Mouse (Mus musculus): ENCODE results near the gene Trmt1. TPM values are rescaled to one million over a fixed set of nuclear protein-coding genes. Genes with fewer than 3 reads are reported as not detected.

Trmt1 gene
- polyA plus RNA-seq, 1 experiment from 2014 or later = 57.8 TPM

GRCm38 (mm10) chr8:84711312-84711711, 25.2 kb downstream of the Trmt1 start:
- no peaks in the 10 kb centered on the region for H3K9me3 ChIP-seq
- peaks cover 84% of the 10 kb centered on the region for H3K4me1 ChIP-seq (replicated peaks)
- 50% methylated on average over 3 of the region's 3 CpGs for WGBS
- H3K4me3 ChIP-seq = peak overlapping the region; percentile 24; the same call in 1 of the 2 replicates
- peaks cover 100% of the 10 kb centered on the region for H3K27me3 ChIP-seq (ENCODE audit: insufficient read depth, poor library complexity, severe bottlenecking)
- H3K27ac ChIP-seq = peak overlapping the region; percentile 75
- no peak for DNase-seq (ENCODE audit: low spot score)
- H3K36me3 ChIP-seq = no peaks in the 10 kb centered on the region

DNA sequence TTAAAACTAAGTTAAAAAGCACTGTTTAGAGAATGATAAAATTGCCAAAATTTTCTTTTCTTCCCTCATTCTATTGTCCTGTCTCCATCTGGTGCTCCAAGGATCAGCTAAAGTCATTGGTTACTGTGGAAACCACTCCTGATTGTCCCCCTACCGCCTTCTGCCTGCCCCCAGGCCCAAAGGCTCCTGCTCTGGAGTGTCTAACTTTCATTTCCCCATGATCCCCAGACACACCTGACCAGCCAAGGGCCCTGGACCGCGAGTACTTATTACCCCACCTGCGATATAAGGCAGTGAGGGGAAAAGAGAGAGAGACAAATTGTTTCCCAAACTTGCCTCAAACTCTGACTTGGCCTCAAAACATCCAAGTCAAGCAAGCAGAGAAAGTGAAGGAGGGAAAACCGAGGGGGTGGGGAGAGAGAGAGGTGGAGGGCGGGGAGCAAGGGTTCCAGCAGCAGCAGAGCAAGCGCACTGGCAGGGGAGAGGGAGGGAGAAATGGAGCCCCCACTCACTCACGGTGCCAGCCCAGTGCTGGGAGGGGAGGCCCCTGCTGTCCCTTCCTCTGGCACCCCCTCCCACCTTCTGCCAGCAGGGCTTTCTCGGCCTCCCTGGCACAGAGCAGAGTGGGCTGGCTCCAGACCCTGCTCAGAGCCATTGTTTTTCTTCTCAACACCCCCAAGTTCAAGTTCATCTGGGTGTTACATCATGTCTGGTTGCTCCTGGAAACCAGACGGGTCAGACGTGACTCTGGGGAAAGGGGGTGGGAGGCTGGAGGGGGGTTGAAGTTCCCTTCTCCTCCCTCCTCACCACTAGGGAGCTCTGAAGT, 26.0 kb downstream of the Trmt1 start:
- Histone ChIP-seq H3K9me3 (no peaks in the 10 kb centered on the region), H3K27me3 (ENCODE audit: insufficient read depth, poor library complexity, severe bottlenecking) (peaks cover 100% of the 10 kb centered on the region), H3K4me1 (replicated peaks) (peaks cover 76% of the 10 kb centered on the region), H3K36me3 (no peaks in the 10 kb centered on the region), H3K4me3 (peak overlapping the region; percentile 24; the same call in 1 of the 2 replicates), H3K27ac (peak overlapping the region; percentile 75)
- DNase-seq (ENCODE audit: low spot score) = peak; percentile 59
- 23% methylated on average over 11 of the region's 11 CpGs for WGBS

- peaks cover 100% of the 10 kb centered on the region for H3K27me3 ChIP-seq (ENCODE audit: insufficient read depth, poor library complexity, severe bottlenecking)
- no peak overlapping the region for H3K4me3 ChIP-seq
- peak overlapping the region; percentile 75 for H3K27ac ChIP-seq
- no peaks in the 10 kb centered on the region for H3K9me3 ChIP-seq
- peaks cover 70% of the 10 kb centered on the region for H3K4me1 ChIP-seq (replicated peaks)
- DNase-seq (ENCODE audit: low spot score) = no peak
- WGBS = 39% methylated on average over 3 of the region's 3 CpGs
- H3K36me3 ChIP-seq = no peaks in the 10 kb centered on the region
Observed at GRCm38 (mm10) chr8:84712759-84713120, 26.6 kb downstream of the Trmt1 start.

DNA sequence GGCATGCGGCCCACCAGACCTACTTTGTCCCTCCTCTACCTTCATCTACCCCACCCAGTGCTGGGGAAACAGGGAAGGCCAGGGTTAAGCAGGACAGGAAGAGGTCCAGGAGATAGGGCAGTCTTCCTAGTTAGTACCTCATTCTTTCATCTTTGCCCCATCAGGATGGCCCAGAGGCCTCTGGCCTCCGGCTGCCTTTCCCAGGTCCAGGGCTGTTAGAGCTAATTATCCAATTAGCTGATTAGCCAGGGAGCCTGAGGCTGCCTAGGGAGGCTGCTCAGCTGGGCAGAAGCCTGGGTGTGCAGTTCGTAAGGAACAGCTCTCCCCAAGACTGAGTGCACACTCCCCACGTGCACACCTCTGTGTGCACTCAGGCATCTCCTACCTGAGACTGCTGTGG, 27.3 kb downstream of the Trmt1 start:
- WGBS = 51% methylated on average over 4 of the region's 4 CpGs
- H3K27ac ChIP-seq = peak overlapping the region; percentile 75; the same call in 1 of the 2 replicates
- H3K9me3 ChIP-seq = no peaks in the 10 kb centered on the region
- peaks cover 100% of the 10 kb centered on the region for H3K27me3 ChIP-seq (ENCODE audit: insufficient read depth, poor library complexity, severe bottlenecking)
- H3K4me3 ChIP-seq = no peak overlapping the region
- peaks cover 63% of the 10 kb centered on the region for H3K4me1 ChIP-seq (replicated peaks)
- no peaks in the 10 kb centered on the region for H3K36me3 ChIP-seq
- no peak for DNase-seq (ENCODE audit: low spot score)

GRCm38 (mm10) chr8:84714161-84714560, 28.1 kb downstream of the Trmt1 start:
- Histone ChIP-seq H3K9me3 (no peaks in the 10 kb centered on the region), H3K36me3 (no peaks in the 10 kb centered on the region), H3K4me3 (no peak overlapping the region), H3K27me3 (ENCODE audit: insufficient read depth, poor library complexity, severe bottlenecking) (peaks cover 100% of the 10 kb centered on the region), H3K4me1 (replicated peaks) (peaks cover 56% of the 10 kb centered on the region), H3K27ac (peak overlapping the region; percentile 75; the same call in 1 of the 2 replicates)
- WGBS = 54% methylated on average over 4 of the region's 4 CpGs
- DNase-seq (ENCODE audit: low spot score) = no peak

DNA sequence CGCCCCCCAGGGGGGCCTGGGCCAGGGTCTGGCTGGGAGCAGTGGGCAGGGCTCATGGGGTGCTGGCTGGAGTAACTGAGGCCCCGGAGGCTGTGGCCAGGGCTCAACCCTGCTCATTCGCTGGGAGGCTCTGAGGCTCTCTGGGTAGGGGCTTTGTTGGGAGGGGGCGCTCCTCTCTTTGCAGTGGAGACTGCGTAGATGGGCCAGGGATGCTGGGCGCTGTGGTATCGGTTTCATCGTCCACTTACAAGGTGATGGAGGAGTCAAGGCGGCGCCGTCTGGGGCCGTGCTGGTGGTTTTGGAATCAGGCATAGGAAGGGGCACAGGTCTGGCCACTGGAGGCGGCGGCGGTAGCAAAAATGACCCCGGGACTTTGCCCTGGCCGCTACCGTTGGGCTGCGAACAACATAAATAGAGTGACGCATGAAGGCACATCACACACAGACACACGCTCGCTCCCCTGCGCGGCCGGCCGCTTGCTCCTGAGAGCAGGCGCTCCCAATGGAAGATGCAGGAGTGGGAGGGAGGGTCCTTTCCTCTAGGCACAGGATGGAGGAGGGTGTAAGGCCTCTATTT, 29.9 kb downstream of the Trmt1 start:
- Histone ChIP-seq H3K4me1 (replicated peaks) (peaks cover 52% of the 10 kb centered on the region), H3K27ac (peak overlapping the region; percentile 67), H3K4me3 (peak overlapping the region; percentile 36), H3K27me3 (ENCODE audit: insufficient read depth, poor library complexity, severe bottlenecking) (peaks cover 100% of the 10 kb centered on the region), H3K36me3 (no peaks in the 10 kb centered on the region), H3K9me3 (no peaks in the 10 kb centered on the region)
- DNase-seq (ENCODE audit: low spot score) = no peak
- 3% methylated on average over 27 of the region's 27 CpGs for WGBS

- Histone ChIP-seq H3K27ac (no peak overlapping the region), H3K4me1 (replicated peaks) (peaks cover 44% of the 10 kb centered on the region), H3K27me3 (ENCODE audit: insufficient read depth, poor library complexity, severe bottlenecking) (peaks cover 100% of the 10 kb centered on the region), H3K9me3 (no peaks in the 10 kb centered on the region), H3K36me3 (no peaks in the 10 kb centered on the region), H3K4me3 (no peak overlapping the region)
- DNase-seq (ENCODE audit: low spot score) = no peak
- 84% methylated on average over 11 of the region's 11 CpGs for WGBS
Observed at GRCm38 (mm10) chr8:84716790-84717189, 30.7 kb downstream of the Trmt1 start.

GRCm38 (mm10) chr8:84718476-84718875, 32.4 kb downstream of the Trmt1 start:
- H3K9me3 ChIP-seq = no peaks in the 10 kb centered on the region
- WGBS = 87% methylated on average over 5 of the region's 5 CpGs
- H3K36me3 ChIP-seq = no peaks in the 10 kb centered on the region
- H3K27me3 ChIP-seq (ENCODE audit: insufficient read depth, poor library complexity, severe bottlenecking) = peaks cover 100% of the 10 kb centered on the region
- H3K4me3 ChIP-seq = no peak overlapping the region
- no peak overlapping the region for H3K27ac ChIP-seq
- DNase-seq (ENCODE audit: low spot score) = no peak
- H3K4me1 ChIP-seq (replicated peaks) = peaks cover 42% of the 10 kb centered on the region

GRCm38 (mm10) chr8:84718959-84719690, 33.0 kb downstream of the Trmt1 start:
- H3K9me3 ChIP-seq = no peaks in the 10 kb centered on the region
- WGBS = 86% methylated on average over 5 of the region's 5 CpGs
- DNase-seq (ENCODE audit: low spot score) = no peak
- no peak overlapping the region for H3K4me3 ChIP-seq
- no peak overlapping the region for H3K27ac ChIP-seq
- H3K4me1 ChIP-seq (replicated peaks) = peaks cover 42% of the 10 kb centered on the region
- H3K27me3 ChIP-seq (ENCODE audit: insufficient read depth, poor library complexity, severe bottlenecking) = peaks cover 100% of the 10 kb centered on the region
- H3K36me3 ChIP-seq = no peaks in the 10 kb centered on the region

GRCm38 (mm10) chr8:84722530-84722849, 36.4 kb downstream of the Trmt1 start:
- peaks cover 48% of the 10 kb centered on the region for H3K4me1 ChIP-seq (replicated peaks)
- H3K4me3 ChIP-seq = no peak overlapping the region
- peak overlapping the region; percentile 65 for H3K27ac ChIP-seq
- no peak for DNase-seq (ENCODE audit: low spot score)
- WGBS = 72% methylated on average over 6 of the region's 6 CpGs
- no peaks in the 10 kb centered on the region for H3K36me3 ChIP-seq
- no peaks in the 10 kb centered on the region for H3K9me3 ChIP-seq
- H3K27me3 ChIP-seq (ENCODE audit: insufficient read depth, poor library complexity, severe bottlenecking) = peaks cover 100% of the 10 kb centered on the region

DNA sequence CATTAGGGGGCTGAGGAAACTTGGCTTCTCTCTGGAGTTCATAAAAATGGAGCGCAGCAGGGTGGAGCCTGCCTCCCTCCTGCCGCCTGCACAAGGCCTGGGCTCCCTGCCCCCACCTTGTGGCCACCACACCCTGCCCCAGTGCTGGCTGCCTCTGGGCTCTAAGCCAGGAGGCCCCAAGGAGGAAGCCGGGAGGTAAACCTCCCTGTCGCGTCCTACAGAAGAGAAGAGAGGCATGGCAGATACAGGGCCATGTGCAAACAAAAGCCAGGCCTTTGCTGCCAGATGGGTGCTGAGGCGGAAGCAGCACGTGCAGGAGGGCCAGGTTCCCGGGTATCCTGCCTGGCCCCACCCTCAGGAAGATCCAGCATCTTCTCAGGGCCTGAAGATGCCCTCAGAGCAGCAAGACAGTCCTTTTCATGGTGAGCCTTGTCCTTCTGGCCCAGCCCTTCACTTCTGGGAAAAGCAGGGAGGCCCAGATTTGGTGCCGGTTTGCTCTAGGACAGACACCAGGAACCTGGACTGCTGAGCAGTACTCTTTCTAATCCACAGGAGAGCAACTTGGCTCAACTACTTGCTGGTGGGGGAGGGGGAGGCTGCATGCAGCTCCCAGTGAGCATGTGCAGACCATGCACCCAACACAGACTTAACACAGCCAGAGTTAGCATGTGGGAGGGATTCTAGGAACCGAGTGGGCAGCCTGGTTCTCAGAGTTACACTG, 36.9 kb downstream of the Trmt1 start, which contains the start of gene G430095P16Rik:
Gene G430095P16Rik, plus strand, starts transcription at position 158 of the 721 bp plus-strand sequence.
- H3K36me3 ChIP-seq = no peaks in the 10 kb centered on the region
- peaks cover 100% of the 10 kb centered on the region for H3K27me3 ChIP-seq (ENCODE audit: insufficient read depth, poor library complexity, severe bottlenecking)
- peak within 1 kb of the TSS; percentile 65 for H3K27ac ChIP-seq
- DNase-seq (ENCODE audit: low spot score) = no peak
- WGBS = 22% methylated on average over 10 of the region's 10 CpGs
- H3K9me3 ChIP-seq = no peaks in the 10 kb centered on the region
- peaks cover 48% of the 10 kb centered on the region for H3K4me1 ChIP-seq (replicated peaks)
- peak within 1 kb of the TSS; percentile 22; the same call in 1 of the 2 replicates for H3K4me3 ChIP-seq

- Histone ChIP-seq H3K36me3 (no peaks in the 10 kb centered on the region), H3K27me3 (ENCODE audit: insufficient read depth, poor library complexity, severe bottlenecking) (peaks cover 100% of the 10 kb centered on the region), H3K27ac (peak overlapping the region; percentile 65), H3K9me3 (no peaks in the 10 kb centered on the region), H3K4me1 (replicated peaks) (peaks cover 52% of the 10 kb centered on the region), H3K4me3 (peak overlapping the region; percentile 22; the same call in 1 of the 2 replicates)
- WGBS = 21% methylated on average over 7 of the region's 7 CpGs
- DNase-seq (ENCODE audit: low spot score) = no peak
Observed at GRCm38 (mm10) chr8:84723571-84723900, 37.4 kb downstream of the Trmt1 start.

All from hindbrain, embryonic 10.5 days (tissue).